22 mouse cellular contexts compared by ENCODE assay signal in the genomic region with DNA sequence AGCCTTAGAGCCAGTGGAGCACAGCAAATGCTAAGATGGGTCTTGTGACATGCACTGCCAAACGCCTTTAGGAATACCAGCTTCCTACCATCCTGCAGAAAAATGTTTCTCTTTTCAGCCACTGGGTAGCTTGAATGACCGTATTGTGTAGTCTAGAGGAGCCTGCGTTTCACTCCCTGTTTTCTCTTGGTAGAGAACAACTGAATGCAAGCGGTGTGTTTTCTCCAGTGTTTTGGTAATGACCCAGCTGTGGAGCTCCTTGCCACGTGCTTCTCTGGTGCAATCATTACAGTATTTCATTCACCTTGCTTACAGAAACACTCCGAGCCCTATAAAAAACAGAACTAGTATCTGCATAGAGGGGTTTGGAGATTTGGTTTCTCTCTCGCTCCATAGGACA.
A peak's percentile ranks its signal among the peaks of the same experiment; 100 is the strongest.
DNase-seq lines count a peak whose midpoint lies in the region; ATAC-seq and TF ChIP-seq lines count a peak whose summit lies in the region.
"Had no signal": no experiment of that assay in that cellular context is flagged by ENCODE, and none has a peak within 500 bp of the region (broad histone marks: within the 10 kb centered on the region; RNA-seq: fewer than 3 reads in every experiment).

No protein-coding gene starts in this region.

- H3K36me3 ChIP-seq in embryonic facial prominence, embryonic 11.5 days (replicated peaks; ENCODE audit: control insufficient read depth, insufficient read depth, low read depth, low read length): no peaks in the 10 kb centered on the region
- no peaks in the 10 kb centered on the region for H3K36me3 ChIP-seq in embryonic facial prominence, embryonic 10.5 days (replicated peaks)
- H3K36me3 ChIP-seq in limb, embryonic 12.5 days: no peaks in the 10 kb centered on the region
- H3K36me3 ChIP-seq in limb, embryonic 10.5 days: no peaks in the 10 kb centered on the region
- H3K36me3 ChIP-seq in kidney, embryonic 15.5 days: no peaks in the 10 kb centered on the region
- H3K36me3 ChIP-seq in limb, embryonic 14.5 days (ENCODE audit: control insufficient read depth, insufficient read depth, low read length): no peaks in the 10 kb centered on the region
- H3K36me3 ChIP-seq: forebrain, embryonic 12.5 days; G1E; heart, embryonic 15.5 days; intestine, embryonic 15.5 days; lung, embryonic 15.5 days had no signal

- no peaks in the 10 kb centered on the region for H3K27me3 ChIP-seq in embryonic facial prominence, embryonic 11.5 days (ENCODE audit: control insufficient read depth, insufficient read depth, low read length)
- H3K27me3 ChIP-seq in embryonic facial prominence, embryonic 10.5 days (replicated peaks; ENCODE audit: low read depth, poor library complexity, severe bottlenecking): no peaks in the 10 kb centered on the region
- H3K27me3 ChIP-seq in limb, embryonic 12.5 days: no peaks in the 10 kb centered on the region
- H3K27me3 ChIP-seq in limb, embryonic 10.5 days (ENCODE audit: low read depth, poor library complexity, severe bottlenecking): no peaks in the 10 kb centered on the region
- no peaks in the 10 kb centered on the region for H3K27me3 ChIP-seq in kidney, embryonic 15.5 days
- no peaks in the 10 kb centered on the region for H3K27me3 ChIP-seq in limb, embryonic 14.5 days (ENCODE audit: control insufficient read depth, insufficient read depth, low read length)
- H3K27me3 ChIP-seq: forebrain, embryonic 12.5 days; heart, embryonic 15.5 days; intestine, embryonic 15.5 days; lung, embryonic 15.5 days had no signal

- H3K4me2 ChIP-seq in embryonic facial prominence, embryonic 11.5 days (ENCODE audit: low read depth, low read length): no peak overlapping the region
- H3K4me2 ChIP-seq in limb, embryonic 12.5 days: peak overlapping the region; percentile 15; the same call in 1 of the 2 replicates
- H3K4me2 ChIP-seq in kidney, embryonic 15.5 days: no peak overlapping the region; the same call in 1 of the 2 replicates
- H3K4me2 ChIP-seq in limb, embryonic 14.5 days (replicated peaks; ENCODE audit: low read depth, low read length, severe bottlenecking): peak overlapping the region; percentile 11; the same call in 1 of the 2 replicates
- H3K4me2 ChIP-seq: forebrain, embryonic 12.5 days; heart, embryonic 15.5 days; intestine, embryonic 15.5 days; lung, embryonic 15.5 days had no signal

- TF ChIP-seq POLR2A in limb, embryonic 14.5 days (IDR thresholded peaks at IDR 0.05; ENCODE audit: borderline replicate concordance, extremely low read depth, insufficient read depth, insufficient read length): no peak

- H3K27ac ChIP-seq in embryonic facial prominence, embryonic 11.5 days (replicated peaks; ENCODE audit: low read depth, low read length): no peak overlapping the region
- no peak overlapping the region for H3K27ac ChIP-seq in embryonic facial prominence, embryonic 10.5 days (replicated peaks)
- H3K27ac ChIP-seq in limb, embryonic 12.5 days: no peak overlapping the region
- H3K27ac ChIP-seq in limb, embryonic 10.5 days: no peak overlapping the region
- no peak overlapping the region for H3K27ac ChIP-seq in kidney, embryonic 15.5 days
- no peak overlapping the region for H3K27ac ChIP-seq in limb, embryonic 14.5 days (replicated peaks; ENCODE audit: low read depth, low read length)
- H3K27ac ChIP-seq: forebrain, embryonic 12.5 days; heart, embryonic 15.5 days; intestine, embryonic 15.5 days; layer of hippocampus, adult 2 months; liver, embryonic 14.5 days; lung, embryonic 15.5 days had no signal

- no peak overlapping the region for H3K4me3 ChIP-seq in embryonic facial prominence, embryonic 11.5 days (ENCODE audit: low read depth, low read length)
- no peak overlapping the region for H3K4me3 ChIP-seq in embryonic facial prominence, embryonic 10.5 days
- no peak overlapping the region for H3K4me3 ChIP-seq in limb, embryonic 12.5 days (replicated peaks)
- H3K4me3 ChIP-seq in limb, embryonic 10.5 days: no peak overlapping the region
- H3K4me3 ChIP-seq in kidney, embryonic 15.5 days (replicated peaks): no peak overlapping the region
- no peak overlapping the region for H3K4me3 ChIP-seq in limb, embryonic 14.5 days (replicated peaks; ENCODE audit: low read length)
- H3K4me3 ChIP-seq: forebrain, embryonic 12.5 days; heart, embryonic 15.5 days; intestine, embryonic 15.5 days; layer of hippocampus, adult 2 months; lung, embryonic 15.5 days had no signal

- peak; percentile 0 for DNase-seq in embryonic facial prominence, embryonic 11.5 days (ENCODE audit: low spot score)
- DNase-seq in embryonic facial prominence, embryonic 10.5 days (ENCODE audit: low spot score): no peak
- no peak for DNase-seq in limb, embryonic 10.5 days (ENCODE audit: low spot score)
- peak; percentile 23 for DNase-seq in limb, embryonic 14.5 days (ENCODE audit: low spot score)
- DNase-seq in spleen, adult 12 weeks (ENCODE audit: low spot score): no peak
- DNase-seq in thymus, postnatal 25 days: no peak
- DNase-seq: cerebellum, postnatal 14 days; embryo, embryonic 11 days; gastrocnemius, postnatal 25 days; heart, postnatal 4 days; lung, postnatal 4 days; retina, postnatal 1 day; thymus, adult 2 months had no signal

- H3K9ac ChIP-seq in embryonic facial prominence, embryonic 11.5 days (replicated peaks; ENCODE audit: low read length): no peak overlapping the region
- H3K9ac ChIP-seq in limb, embryonic 12.5 days (replicated peaks): no peak overlapping the region
- H3K9ac ChIP-seq in kidney, embryonic 15.5 days: no peak overlapping the region
- no peak overlapping the region for H3K9ac ChIP-seq in limb, embryonic 14.5 days (ENCODE audit: low read depth, low read length, severe bottlenecking)
- H3K9ac ChIP-seq: forebrain, embryonic 12.5 days; heart, embryonic 15.5 days; intestine, embryonic 15.5 days; liver, embryonic 14.5 days; lung, embryonic 15.5 days had no signal

- no peaks in the 10 kb centered on the region for H3K4me1 ChIP-seq in embryonic facial prominence, embryonic 11.5 days (ENCODE audit: control insufficient read depth, insufficient read depth, low read length)
- no peaks in the 10 kb centered on the region for H3K4me1 ChIP-seq in embryonic facial prominence, embryonic 10.5 days
- H3K4me1 ChIP-seq in limb, embryonic 12.5 days (replicated peaks): peaks cover 10% of the 10 kb centered on the region
- H3K4me1 ChIP-seq in limb, embryonic 10.5 days: no peaks in the 10 kb centered on the region
- no peaks in the 10 kb centered on the region for H3K4me1 ChIP-seq in kidney, embryonic 15.5 days
- H3K4me1 ChIP-seq in limb, embryonic 14.5 days (ENCODE audit: control insufficient read depth, insufficient read depth, low read length): peaks cover 5% of the 10 kb centered on the region; the same call in 1 of the 2 replicates
- H3K4me1 ChIP-seq: forebrain, embryonic 12.5 days; heart, embryonic 15.5 days; intestine, embryonic 15.5 days; lung, embryonic 15.5 days had no signal

- WGBS in embryonic facial prominence, embryonic 11.5 days: 54% methylated on average over 7 of the region's 7 CpGs
- 59% methylated on average over 7 of the region's 7 CpGs for WGBS in embryonic facial prominence, embryonic 10.5 days
- 41% methylated on average over 7 of the region's 7 CpGs for WGBS in limb, embryonic 12.5 days
- 76% methylated on average over 7 of the region's 7 CpGs for WGBS in limb, embryonic 10.5 days
- 30% methylated on average over 7 of the region's 7 CpGs for WGBS in kidney, embryonic 15.5 days
- 29% methylated on average over 7 of the region's 7 CpGs for WGBS in limb, embryonic 14.5 days

- H3K9me3 ChIP-seq in embryonic facial prominence, embryonic 11.5 days (replicated peaks; ENCODE audit: control insufficient read depth, low read length): no peaks in the 10 kb centered on the region
- no peaks in the 10 kb centered on the region for H3K9me3 ChIP-seq in embryonic facial prominence, embryonic 10.5 days
- no peaks in the 10 kb centered on the region for H3K9me3 ChIP-seq in limb, embryonic 12.5 days
- no peaks in the 10 kb centered on the region for H3K9me3 ChIP-seq in limb, embryonic 10.5 days (replicated peaks)
- no peaks in the 10 kb centered on the region for H3K9me3 ChIP-seq in kidney, embryonic 15.5 days (replicated peaks)
- H3K9me3 ChIP-seq in limb, embryonic 14.5 days (ENCODE audit: control insufficient read depth, low read length): no peaks in the 10 kb centered on the region
- H3K9me3 ChIP-seq: forebrain, embryonic 12.5 days; G1E; heart, embryonic 15.5 days; intestine, embryonic 15.5 days; lung, embryonic 15.5 days had no signal

- ATAC-seq in embryonic facial prominence, embryonic 11.5 days (replicated peaks; ENCODE audit: insufficient number of reproducible peaks, low FRiP score, low TSS enrichment, low read depth): no peak
- peak; percentile 71 for ATAC-seq in limb, embryonic 12.5 days (ENCODE audit: insufficient number of reproducible peaks, insufficient read depth, low FRiP score, low TSS enrichment, low read depth)
- ATAC-seq in kidney, embryonic 15.5 days (replicated peaks; ENCODE audit: low FRiP score): peak; percentile 75
- no peak for ATAC-seq in limb, embryonic 14.5 days (ENCODE audit: low FRiP score, low read depth)

Comparison
In these comparisons a context has a peak if more than half of its experiments do, and no peak if none do; other contexts are left out.
1. ATAC-seq: peak in limb, embryonic 12.5 days (single experiment) and kidney, embryonic 15.5 days (single experiment); none in embryonic facial prominence, embryonic 11.5 days (single experiment) and limb, embryonic 14.5 days (single experiment).
2. DNase-seq: peak in embryonic facial prominence, embryonic 11.5 days (single experiment) and limb, embryonic 14.5 days (single experiment); none in embryonic facial prominence, embryonic 10.5 days (single experiment), limb, embryonic 10.5 days (single experiment), spleen, adult 12 weeks (single experiment) and thymus, postnatal 25 days (single experiment).
3. H3K4me2 ChIP-seq: peak in limb, embryonic 12.5 days (single experiment) and limb, embryonic 14.5 days (single experiment); none in embryonic facial prominence, embryonic 11.5 days (single experiment) and kidney, embryonic 15.5 days (single experiment).